Mouse (Mus musculus) brown adipose tissue, adult 24 weeks (tissue): ENCODE measurements around the gene Mdh2. TPM values are rescaled to one million over a fixed set of nuclear protein-coding genes. Genes with fewer than 3 reads are reported as not detected.

Experiments used
- H3K27ac ChIP-seq: fragments of 200-500 bp; replicated peaks from 2 replicates; pipeline ENCODE4 v1.5.1; 2012; ENCODE audit warnings: low read depth, mild to moderate bottlenecking, low read length
- H3K4me1 ChIP-seq: fragments of 200-500 bp; 2 replicates; pipeline ENCODE4 v1.6.1; 2012; ENCODE audit warnings: low read length, mixed read lengths; ENCODE audit not compliant: control insufficient read depth, insufficient read depth, insufficient read length
- H3K4me3 ChIP-seq: fragments of 200-500 bp; 2 replicates; pipeline ENCODE4 v1.5.1; 2012; ENCODE audit warnings: low read depth, mild to moderate bottlenecking, low read length, moderate library complexity; ENCODE audit not compliant: insufficient read depth
- polyA plus RNA-seq: library from polyadenylated mRNA; stranded (reverse); fragments of >200 nt; gene quantifications from 2 replicates; pipeline ENCODE4 v1.2.4, GENCODE M21; 2012; ENCODE audit not compliant: missing spikeins, insufficient read depth, insufficient read length

Gene Mdh2
- polyA plus RNA-seq, 1 experiment, result 1,985 TPM

DNA sequence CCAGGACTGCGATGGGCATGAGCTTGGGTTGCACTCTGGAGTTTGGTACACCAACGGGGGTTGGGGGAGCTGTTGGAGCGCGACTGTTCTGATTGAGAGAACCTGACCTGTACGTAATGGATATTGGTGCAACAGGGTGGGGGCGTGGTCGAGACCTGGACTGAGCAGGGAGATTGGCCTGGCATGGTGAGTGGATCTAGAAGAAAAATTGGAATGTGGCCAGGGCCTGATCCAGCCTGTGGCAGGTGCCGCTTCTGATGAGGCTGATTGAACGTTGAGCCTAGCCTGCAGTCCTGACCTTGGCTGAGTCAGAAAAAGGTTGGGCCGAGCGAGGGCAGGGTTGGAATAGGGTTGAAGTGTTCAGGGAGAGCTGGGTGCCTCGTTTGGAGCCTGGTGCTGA, 57.7 kb downstream of the Mdh2 start:
- 0 out of 2 replicates have a peak, but pooled peaks cover 3% of the 10 kb centered on the region for H3K4me1 ChIP-seq
- no peak overlapping the region for H3K27ac ChIP-seq
- H3K4me3 ChIP-seq, result no peak overlapping the region

Other genes starting within 250 kb of the Mdh2 start
- 7.9 and 8.6 TPM in 2 replicates for gene Hip1, start 233.4 kb upstream of the Mdh2 start, polyA plus RNA-seq
- gene Ccl26, start 214.9 kb upstream of the Mdh2 start, polyA plus RNA-seq, result not detected in 2 replicates
- gene Ccl24, start 205.4 kb upstream of the Mdh2 start, polyA plus RNA-seq, result 4.9 and 13.4 TPM in 2 replicates
- 11.7 and 21.0 TPM in 2 replicates for gene Rhbdd2, start 145.9 kb upstream of the Mdh2 start, polyA plus RNA-seq
- 138 and 156 TPM in 2 replicates for gene Por, start 108.4 kb upstream of the Mdh2 start, polyA plus RNA-seq
- 131 and 304 TPM in 2 replicates for gene Tmem120a, start 34.0 kb upstream of the Mdh2 start, polyA plus RNA-seq
- gene Styxl1, start 95 bp upstream of the Mdh2 start, polyA plus RNA-seq, result not detected in 2 replicates
- gene Srrm3, start 28.4 kb downstream of the Mdh2 start, polyA plus RNA-seq, result not detected in 2 replicates
- 233 and 423 TPM in 2 replicates for gene Hspb1, start 109.4 kb downstream of the Mdh2 start, polyA plus RNA-seq
- 499 and 545 TPM in 2 replicates for gene Ywhag, start 156.1 kb downstream of the Mdh2 start, polyA plus RNA-seq
- gene Ssc4d, start 196.1 kb downstream of the Mdh2 start, polyA plus RNA-seq, result 2.9 and 6.7 TPM in 2 replicates
- gene Zp3, start 201.6 kb downstream of the Mdh2 start, polyA plus RNA-seq, result not detected in 2 replicates
- gene Dtx2, start 216.3 kb downstream of the Mdh2 start, polyA plus RNA-seq, result 16.2 and 18.3 TPM in 2 replicates